Mouse (Mus musculus) neural tube, embryonic 13.5 days (tissue): ENCODE measurements around the gene Cdkn1c. TPM values are rescaled to one million over a fixed set of nuclear protein-coding genes. Genes with fewer than 3 reads are reported as not detected.

ENCODE experiments used
- ATAC-seq: fragments of 200-750 bp; cut with Nextera tagmentation; 2 replicates; pipeline ENCODE4 v1.8.0; 2017; ENCODE audit warnings: low read depth, mild to moderate bottlenecking, moderate TSS enrichment, moderate library complexity
- H3K27ac ChIP-seq: fragments of 300-500 bp; sonication (generic); replicated peaks from 2 replicates; pipeline ENCODE4 v1.5.1; 2015; ENCODE audit warnings: moderate library complexity, mild to moderate bottlenecking, inconsistent platforms
- H3K27me3 ChIP-seq: fragments of 300-500 bp; sonication (generic); 2 replicates; pipeline ENCODE4 v1.6.1; 2015; ENCODE audit warnings: mild to moderate bottlenecking, inconsistent platforms
- H3K36me3 ChIP-seq: fragments of 300-500 bp; sonication (generic); 2 replicates; pipeline ENCODE4 v1.6.1; 2015; ENCODE audit warnings: mild to moderate bottlenecking, inconsistent platforms
- H3K4me1 ChIP-seq: fragments of 300-500 bp; sonication (generic); replicated peaks from 2 replicates; pipeline ENCODE4 v1.6.1; 2015; ENCODE audit warnings: inconsistent platforms
- H3K4me2 ChIP-seq: fragments of 300-500 bp; sonication (generic); 2 replicates; pipeline ENCODE4 v1.6.1; 2015; ENCODE audit warnings: inconsistent platforms, mild to moderate bottlenecking, moderate library complexity
- H3K4me3 ChIP-seq: fragments of 300-500 bp; sonication (generic); 2 replicates; pipeline ENCODE4 v1.5.1; 2015; ENCODE audit warnings: mild to moderate bottlenecking, inconsistent platforms
- H3K9ac ChIP-seq: fragments of 300-500 bp; sonication (generic); 2 replicates; pipeline ENCODE4 v1.6.1; 2015; ENCODE audit warnings: moderate library complexity, mild to moderate bottlenecking, inconsistent platforms
- H3K9me3 ChIP-seq: fragments of 300-500 bp; sonication (generic); 2 replicates; pipeline ENCODE4 v1.6.1; 2016; ENCODE audit warnings: inconsistent platforms
- WGBS: fragments of 180-500 bp; shearing (Covaris S2); methylation state at CpG from one replicate; pipeline ENCODE4 v1.1.7; 2015; 5-methylcytosine and 5-hydroxymethylcytosine counted together
- polyA plus RNA-seq: library from polyadenylated mRNA; unstranded; fragments of >200 nt; fragmentation: Nextera tagmentation; extraction: Ambion mirVana; gene quantifications from 2 replicates; pipeline ENCODE4 v1.2.1, GENCODE M21; 2015

Gene Cdkn1c
- polyA plus RNA-seq, 1 experiment from 2014 or later = 464 TPM

DNA sequence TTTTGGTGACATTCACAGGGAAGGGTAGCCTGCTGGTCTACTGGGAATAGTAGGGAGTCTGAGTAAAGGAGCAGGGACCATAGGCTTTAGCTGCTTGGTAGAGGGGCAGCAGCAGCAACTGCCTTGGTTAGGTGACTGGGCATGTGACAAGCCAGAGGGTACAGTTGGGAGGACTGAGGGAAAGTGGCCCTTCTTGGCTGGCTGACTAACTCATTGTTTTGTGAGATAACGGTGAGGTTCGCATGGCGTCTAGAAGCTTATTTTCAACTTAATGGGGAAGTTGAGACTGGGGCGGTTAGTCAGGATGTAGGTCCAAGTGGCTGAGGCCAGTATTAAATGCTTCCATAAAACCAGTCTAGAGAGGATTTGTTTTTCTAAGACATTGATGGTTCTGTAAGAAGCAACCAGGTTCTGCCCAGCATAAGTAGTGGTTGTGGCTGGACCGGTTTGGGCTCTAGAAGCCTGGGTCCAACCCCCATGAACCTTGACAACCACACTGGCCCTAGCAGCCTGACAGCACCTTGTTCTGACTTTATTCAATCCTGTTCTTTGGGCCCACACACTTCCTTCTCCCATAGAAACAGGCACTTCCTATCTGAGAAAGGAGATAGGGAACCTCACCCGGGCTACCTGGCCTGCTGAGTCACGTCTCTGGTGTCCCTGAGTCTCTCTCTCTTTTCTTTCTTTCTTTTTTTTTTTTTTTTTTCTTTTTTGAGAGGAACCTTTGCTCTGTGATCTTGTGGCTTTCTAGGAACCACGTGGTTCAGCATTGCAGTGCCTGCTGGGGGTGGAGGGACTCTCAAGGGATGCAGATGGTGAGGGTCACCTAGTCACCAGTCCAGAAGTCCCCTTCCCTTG, 34.5 kb upstream of the Cdkn1c start:
- WGBS = 85% methylated on average over 8 of the region's 8 CpGs
- ATAC-seq = no peak

DNA sequence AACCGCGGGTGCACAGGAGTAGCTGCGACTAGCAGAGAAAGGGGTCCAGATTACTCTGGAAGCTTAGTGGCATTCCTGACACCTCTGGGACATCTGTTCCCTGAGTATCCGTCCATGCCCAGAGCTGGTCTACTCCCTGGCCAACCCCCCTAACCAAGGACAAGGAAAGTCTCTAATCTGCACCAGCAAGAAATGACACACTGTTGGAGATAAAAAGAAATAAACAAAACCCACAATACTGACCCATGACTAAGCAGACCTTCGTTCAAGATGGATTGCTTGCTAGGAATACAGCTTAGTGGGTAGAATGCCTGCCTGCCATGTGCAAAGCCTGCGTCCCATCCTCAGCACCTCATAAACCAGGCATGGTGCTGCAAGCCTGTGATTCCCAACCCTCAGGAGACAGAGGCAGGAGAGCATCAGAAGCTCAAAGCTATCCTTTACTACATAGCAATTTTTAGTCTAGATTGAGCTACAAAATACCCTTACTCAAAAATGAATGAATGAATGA, 32.8 kb upstream of the Cdkn1c start:
- Histone ChIP-seq H3K9ac (no peak overlapping the region), H3K4me2 (no peak overlapping the region), H3K4me1 (no peaks in the 10 kb centered on the region), H3K27me3 (peaks cover 12% of the 10 kb centered on the region; the same call in 1 of the 2 replicates), H3K9me3 (no peaks in the 10 kb centered on the region), H3K4me3 (no peak overlapping the region), H3K36me3 (no peaks in the 10 kb centered on the region), H3K27ac (no peak overlapping the region)
- WGBS = 90% methylated on average over 6 of the region's 6 CpGs
- no peak for ATAC-seq

More for the DNA sequence above, 34.5 kb upstream of the Cdkn1c start:
- Histone ChIP-seq H3K9me3 (no peaks in the 10 kb centered on the region), H3K4me2 (no peak overlapping the region), H3K4me1 (no peaks in the 10 kb centered on the region), H3K36me3 (no peaks in the 10 kb centered on the region), H3K4me3 (no peak overlapping the region), H3K27me3 (peaks cover 20% of the 10 kb centered on the region), H3K27ac (no peak overlapping the region), H3K9ac (no peak overlapping the region)

DNA sequence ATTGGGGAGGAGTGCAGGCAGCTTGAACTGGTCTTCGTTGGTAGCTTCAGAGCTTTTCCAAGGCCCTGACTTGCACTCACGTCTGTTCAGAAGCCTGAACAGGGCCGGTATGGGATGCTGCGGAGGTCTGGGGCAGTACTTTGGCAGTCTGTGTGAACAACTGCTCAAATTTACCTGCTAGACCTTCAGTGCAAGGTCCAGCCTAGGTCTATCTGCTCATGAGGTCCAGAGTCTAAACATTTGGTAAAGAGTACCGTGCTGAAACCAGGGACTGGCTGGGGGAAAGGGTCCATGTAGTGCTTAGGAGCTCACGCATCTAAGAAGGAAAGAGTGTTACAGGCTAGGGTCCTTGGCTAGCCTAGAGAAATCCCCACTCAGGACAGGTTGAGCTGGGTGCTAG, 28.9 kb upstream of the Cdkn1c start:
- no peaks in the 10 kb centered on the region for H3K9me3 ChIP-seq
- no peak overlapping the region for H3K9ac ChIP-seq
- H3K36me3 ChIP-seq = no peaks in the 10 kb centered on the region
- no peak overlapping the region for H3K27ac ChIP-seq
- no peak overlapping the region for H3K4me3 ChIP-seq
- no peaks in the 10 kb centered on the region for H3K4me1 ChIP-seq
- no peak overlapping the region for H3K4me2 ChIP-seq
- no peak for ATAC-seq
- 80% methylated on average over 6 of the region's 6 CpGs for WGBS
- H3K27me3 ChIP-seq = 0 out of 2 replicates have a peak, but pooled peaks cover 12% of the 10 kb centered on the region

DNA sequence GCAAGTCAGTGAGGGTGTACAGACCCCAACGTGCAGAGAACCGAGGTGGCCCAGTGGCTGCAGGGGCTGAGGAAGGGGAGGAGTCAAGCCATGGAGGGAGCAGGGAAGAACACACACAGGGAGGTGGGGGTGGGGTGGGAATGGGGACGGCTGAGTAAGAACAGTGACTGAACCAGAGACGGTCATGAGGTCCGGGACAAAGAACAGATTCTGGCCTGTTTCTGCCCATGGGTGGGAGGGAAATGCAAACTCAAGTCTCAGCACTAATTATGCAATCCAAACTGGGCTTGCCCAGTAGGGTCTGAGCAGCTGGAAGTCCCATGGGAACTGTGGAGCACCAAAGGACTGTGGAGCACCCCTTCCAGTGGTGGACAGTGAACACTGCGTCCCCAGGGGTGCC, 21.7 kb upstream of the Cdkn1c start:
- H3K27ac ChIP-seq = no peak overlapping the region
- no peak overlapping the region for H3K4me3 ChIP-seq
- H3K9ac ChIP-seq = no peak overlapping the region
- 0 out of 2 replicates have a peak, but pooled peaks cover 6% of the 10 kb centered on the region for H3K4me1 ChIP-seq
- no peaks in the 10 kb centered on the region for H3K36me3 ChIP-seq
- no peaks in the 10 kb centered on the region for H3K9me3 ChIP-seq
- H3K27me3 ChIP-seq = no peaks in the 10 kb centered on the region
- no peak for ATAC-seq
- no peak overlapping the region for H3K4me2 ChIP-seq
- WGBS = 10% methylated on average over 6 of the region's 6 CpGs

DNA sequence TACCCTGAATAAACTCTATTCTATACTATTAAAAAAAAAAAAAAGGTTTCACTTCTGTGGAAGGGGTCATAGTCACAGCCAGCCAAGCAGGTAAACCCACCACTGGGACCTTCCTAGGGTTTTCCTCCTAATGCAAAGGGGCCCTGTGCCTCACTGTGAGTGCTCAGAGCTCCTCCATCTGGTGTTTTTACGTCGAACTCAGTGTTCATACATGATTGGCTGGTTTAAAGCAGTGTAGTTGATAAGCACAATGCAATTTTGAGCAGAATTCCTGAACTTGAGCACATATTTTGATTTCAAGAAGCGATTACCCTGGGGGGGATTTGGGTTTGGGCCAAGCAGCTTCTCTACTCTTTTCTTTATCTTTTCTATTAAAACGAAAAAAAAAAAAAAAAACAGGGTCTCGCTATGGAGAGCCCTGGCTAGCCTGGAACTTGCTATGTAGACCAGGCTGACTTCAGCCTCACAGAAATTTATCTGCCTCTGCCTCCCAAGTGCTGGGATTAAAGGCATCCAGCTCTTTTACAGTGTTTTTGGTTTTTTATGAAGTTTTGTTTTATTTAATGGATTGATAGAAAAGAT, 21.0 kb upstream of the Cdkn1c start:
- Histone ChIP-seq H3K27me3 (no peaks in the 10 kb centered on the region), H3K9me3 (no peaks in the 10 kb centered on the region), H3K4me2 (no peak overlapping the region), H3K4me1 (0 out of 2 replicates have a peak, but pooled peaks cover 6% of the 10 kb centered on the region), H3K36me3 (no peaks in the 10 kb centered on the region), H3K27ac (no peak overlapping the region), H3K4me3 (no peak overlapping the region), H3K9ac (no peak overlapping the region)
- 57% methylated on average over 5 of the region's 5 CpGs for WGBS
- ATAC-seq = no peak

DNA sequence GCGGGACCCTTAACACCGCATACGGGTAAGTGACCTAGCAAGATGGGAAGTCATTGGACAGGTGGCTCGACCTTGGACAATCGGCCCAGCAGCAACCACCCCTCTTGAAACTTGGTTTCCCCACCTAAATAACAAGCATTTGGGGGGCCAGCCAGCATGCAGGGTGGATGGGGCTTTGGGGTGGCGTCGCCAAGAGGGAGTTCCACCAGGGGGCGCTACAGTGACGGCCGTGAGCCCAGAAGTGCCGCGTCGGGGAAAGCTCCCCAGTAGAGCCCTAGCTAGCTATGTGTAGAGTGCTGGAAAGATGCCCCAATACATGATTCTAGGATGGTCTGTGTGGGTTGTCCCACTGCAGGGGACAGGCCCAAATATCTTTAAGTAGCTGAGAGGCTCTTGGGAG, 19.6 kb upstream of the Cdkn1c start:
- Histone ChIP-seq H3K27me3 (no peaks in the 10 kb centered on the region), H3K4me1 (0 out of 2 replicates have a peak, but pooled peaks cover 6% of the 10 kb centered on the region), H3K27ac (no peak overlapping the region), H3K4me3 (no peak overlapping the region), H3K9me3 (no peaks in the 10 kb centered on the region), H3K4me2 (no peak overlapping the region), H3K9ac (no peak overlapping the region), H3K36me3 (no peaks in the 10 kb centered on the region)
- no peak for ATAC-seq
- 36% methylated on average over 13 of the region's 13 CpGs for WGBS

DNA sequence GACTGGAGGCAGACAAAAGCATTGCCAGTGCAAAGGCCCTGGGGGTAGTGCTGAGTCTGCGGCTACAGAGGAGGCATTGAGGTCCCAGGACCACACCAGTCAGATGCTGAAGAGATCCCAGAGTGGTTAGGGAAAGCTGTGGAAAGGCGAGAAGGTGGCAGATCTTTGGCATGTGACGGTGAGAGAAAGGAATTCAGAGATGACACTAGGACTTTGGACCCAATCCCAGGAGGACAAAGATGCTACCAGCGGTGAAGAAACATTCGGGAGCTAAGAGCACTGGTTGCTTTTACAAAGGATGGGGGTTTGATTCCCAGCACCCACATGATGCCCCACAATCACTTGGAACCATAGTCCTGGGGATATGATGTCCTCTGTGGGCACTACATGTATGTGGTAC, 16.9 kb upstream of the Cdkn1c start:
- no peaks in the 10 kb centered on the region for H3K36me3 ChIP-seq
- no peaks in the 10 kb centered on the region; the same call in 1 of the 2 replicates for H3K27me3 ChIP-seq
- WGBS = 85% methylated on average over 5 of the region's 5 CpGs
- ATAC-seq = no peak
- H3K4me2 ChIP-seq = no peak overlapping the region
- 0 out of 2 replicates have a peak, but pooled peaks cover 4% of the 10 kb centered on the region for H3K4me1 ChIP-seq
- H3K9me3 ChIP-seq = no peaks in the 10 kb centered on the region
- no peak overlapping the region for H3K4me3 ChIP-seq
- no peak overlapping the region for H3K27ac ChIP-seq
- no peak overlapping the region for H3K9ac ChIP-seq

DNA sequence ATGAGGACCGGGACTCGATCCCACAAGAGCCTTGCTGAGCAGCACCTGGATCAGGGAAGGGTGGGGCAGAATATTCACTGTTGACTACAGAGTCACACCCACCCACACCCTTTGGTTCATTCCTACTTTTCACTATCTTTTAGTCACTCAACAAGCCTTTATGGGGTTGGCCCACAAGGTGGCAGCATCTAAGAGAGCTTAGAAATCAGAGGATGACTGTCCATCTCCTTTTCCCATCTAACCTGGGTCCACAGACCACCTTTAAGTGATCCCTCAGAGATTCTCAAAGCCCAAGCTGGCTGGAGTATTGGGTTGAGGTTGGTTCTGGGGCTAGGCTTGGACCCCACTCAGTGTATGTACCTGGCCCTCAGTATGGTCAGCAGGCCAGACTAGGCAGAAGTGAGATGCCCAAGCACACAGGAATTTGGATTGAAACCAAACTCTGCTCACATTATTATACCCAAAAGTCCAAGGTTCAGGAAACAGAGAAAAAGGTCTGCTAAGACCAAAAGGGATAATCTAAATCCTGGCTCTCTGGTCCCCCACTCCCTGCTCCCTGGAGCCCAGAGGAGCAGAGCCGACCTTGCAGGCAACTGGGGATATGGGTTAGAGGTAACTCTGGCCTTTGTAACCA, 16.0 kb upstream of the Cdkn1c start:
- Histone ChIP-seq H3K9ac (no peak overlapping the region), H3K27me3 (no peaks in the 10 kb centered on the region; the same call in 1 of the 2 replicates), H3K4me3 (no peak overlapping the region), H3K27ac (no peak overlapping the region), H3K36me3 (no peaks in the 10 kb centered on the region), H3K4me1 (no peaks in the 10 kb centered on the region), H3K4me2 (no peak overlapping the region), H3K9me3 (no peaks in the 10 kb centered on the region)
- no peak for ATAC-seq
- WGBS = 86% methylated on average over 3 of the region's 3 CpGs

DNA sequence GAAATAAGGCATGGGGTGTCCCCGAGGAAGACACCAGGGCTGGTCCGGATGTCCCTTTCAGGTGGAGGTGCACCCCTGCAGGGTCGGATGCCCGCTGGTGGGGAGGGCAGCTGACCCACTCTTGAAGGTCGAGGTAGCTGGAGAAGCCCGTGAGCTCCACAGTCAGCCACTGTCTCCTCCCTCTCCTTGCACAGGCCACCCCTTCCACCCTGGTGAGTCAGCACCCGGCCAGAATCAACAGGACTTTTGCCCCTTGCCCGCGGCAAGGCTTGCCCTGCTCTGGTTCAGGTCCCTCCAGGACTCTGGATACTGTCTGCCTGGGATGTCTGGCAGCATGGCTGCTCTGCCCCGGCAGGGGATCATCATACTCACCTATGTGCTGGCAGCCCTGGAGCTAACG, 15.0 kb upstream of the Cdkn1c start:
- WGBS = 77% methylated on average over 11 of the region's 11 CpGs
- Histone ChIP-seq H3K27ac (no peak overlapping the region), H3K4me1 (no peaks in the 10 kb centered on the region), H3K9me3 (no peaks in the 10 kb centered on the region), H3K9ac (no peak overlapping the region), H3K4me3 (no peak overlapping the region), H3K36me3 (no peaks in the 10 kb centered on the region), H3K27me3 (no peaks in the 10 kb centered on the region; the same call in 1 of the 2 replicates), H3K4me2 (no peak overlapping the region)
- no peak for ATAC-seq

DNA sequence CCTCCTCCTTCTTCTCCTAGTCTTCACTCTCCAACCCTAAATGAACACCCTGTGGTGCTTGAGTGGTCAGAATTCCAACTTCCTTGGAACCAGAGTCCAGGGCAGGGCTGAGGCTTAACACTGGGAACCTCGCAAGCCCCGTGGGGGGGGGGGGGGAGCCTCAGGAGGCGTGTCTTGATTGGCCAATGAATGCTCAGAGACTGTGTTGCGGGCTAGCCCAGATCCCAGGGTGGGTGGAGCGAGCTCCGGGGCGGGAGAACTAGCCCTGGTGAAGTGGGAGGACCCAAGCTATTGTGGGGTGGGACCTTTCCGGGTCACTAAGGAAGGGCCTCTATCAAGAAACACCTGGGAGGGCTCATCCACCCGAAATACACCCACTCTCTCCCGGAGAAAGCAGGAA, 14.0 kb upstream of the Cdkn1c start:
- no peak overlapping the region for H3K9ac ChIP-seq
- no peak overlapping the region for H3K4me3 ChIP-seq
- H3K4me2 ChIP-seq = no peak overlapping the region
- H3K9me3 ChIP-seq = no peaks in the 10 kb centered on the region
- H3K27me3 ChIP-seq = no peaks in the 10 kb centered on the region; the same call in 1 of the 2 replicates
- no peak overlapping the region for H3K27ac ChIP-seq
- no peak for ATAC-seq
- no peaks in the 10 kb centered on the region for H3K4me1 ChIP-seq
- H3K36me3 ChIP-seq = no peaks in the 10 kb centered on the region
- whole genome bisulfite sequencing = 29% methylated on average over 10 of the region's 10 CpGs

DNA sequence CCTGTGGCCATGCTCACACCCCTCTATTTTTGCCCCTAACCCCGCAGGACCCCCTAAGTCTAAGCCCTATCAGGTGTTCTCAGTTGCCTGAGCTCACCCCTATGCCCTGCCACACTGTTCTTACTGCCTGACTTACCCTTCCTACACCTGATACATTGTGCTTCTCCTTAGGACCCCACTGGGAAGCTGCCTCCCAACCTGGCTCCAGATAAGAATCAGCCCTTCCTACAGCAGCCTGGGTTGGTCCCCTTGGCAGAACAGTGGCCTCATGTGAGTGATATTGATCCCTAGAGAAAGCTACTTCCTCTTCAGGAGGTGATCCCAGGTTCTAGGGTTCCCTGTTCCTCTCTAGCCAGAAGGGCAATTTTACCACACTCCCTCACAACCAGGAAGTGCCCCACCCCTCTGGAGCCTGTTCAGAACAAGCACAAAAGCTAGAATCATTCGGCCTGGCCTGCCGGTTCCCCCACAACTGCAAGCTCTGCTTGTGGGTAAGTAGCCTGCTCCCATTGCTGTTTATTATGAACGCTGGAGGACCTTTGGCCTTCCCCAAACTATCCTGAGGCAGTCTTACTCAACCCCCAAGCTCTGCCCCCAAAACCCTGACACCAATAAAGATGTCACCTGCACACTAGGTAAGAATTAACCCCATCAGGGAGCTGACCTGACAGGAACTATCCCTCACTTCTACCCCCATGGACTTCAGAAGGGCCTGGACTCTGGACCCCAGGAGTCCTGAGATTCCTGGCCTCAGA, 12.7 kb upstream of the Cdkn1c start, which contains the start of gene Slc22a18:
TSS of gene Slc22a18 (plus strand) at position 390 of the 755 bp plus-strand sequence.
- no peaks in the 10 kb centered on the region for H3K9me3 ChIP-seq
- no peak within 1 kb of the TSS for H3K9ac ChIP-seq
- no peaks in the 10 kb centered on the region; the same call in 1 of the 2 replicates for H3K27me3 ChIP-seq
- no peak within 1 kb of the TSS for H3K4me2 ChIP-seq
- 51% methylated on average over 4 of the region's 4 CpGs for WGBS
- ATAC-seq = no peak
- no peak within 1 kb of the TSS for H3K4me3 ChIP-seq
- H3K36me3 ChIP-seq = no peaks in the 10 kb centered on the region
- no peak within 1 kb of the TSS for H3K27ac ChIP-seq
- H3K4me1 ChIP-seq = no peaks in the 10 kb centered on the region
